Mouse (Mus musculus) intestine, embryonic 16.5 days (tissue): ENCODE data around the gene Pbx1. TPM values are rescaled to one million over a fixed set of nuclear protein-coding genes. Genes with fewer than 3 reads are reported as not detected.

Experiments
- ATAC-seq: fragments of 200-750 bp; cut with Nextera tagmentation; 2 replicates; pipeline ENCODE4 v1.8.0; 2017; ENCODE audit warnings: moderate TSS enrichment, moderate library complexity
- H3K27ac ChIP-seq: fragments of 300-500 bp; sonication (generic); 2 replicates; pipeline ENCODE4 v1.5.1; 2014; ENCODE audit warnings: mild to moderate bottlenecking, low read length
- H3K27me3 ChIP-seq: fragments of 300-500 bp; sonication (generic); replicated peaks from 2 replicates; pipeline ENCODE4 v1.6.1; 2014; ENCODE audit warnings: low read length, control low read depth, mixed read lengths; ENCODE audit not compliant: control insufficient read depth, insufficient read depth
- H3K36me3 ChIP-seq: fragments of 300-500 bp; sonication (generic); 2 replicates; pipeline ENCODE4 v1.6.1; 2014; ENCODE audit warnings: low read length, control low read depth; ENCODE audit not compliant: control insufficient read depth, insufficient read depth
- H3K4me1 ChIP-seq: fragments of 300-500 bp; sonication (generic); 2 replicates; pipeline ENCODE4 v1.6.1; 2014; ENCODE audit warnings: low read length, control low read depth, mixed read lengths; ENCODE audit not compliant: control insufficient read depth, insufficient read depth
- H3K4me2 ChIP-seq: fragments of 300-500 bp; sonication (generic); 2 replicates; pipeline ENCODE4 v1.6.1; 2014; ENCODE audit warnings: low read depth, low read length, control low read depth
- H3K4me3 ChIP-seq: fragments of 300-500 bp; sonication (generic); 2 replicates; pipeline ENCODE4 v1.5.1; 2014; ENCODE audit warnings: mild to moderate bottlenecking, low read length
- H3K9ac ChIP-seq: fragments of 300-500 bp; sonication (generic); 2 replicates; pipeline ENCODE4 v1.6.1; 2014; ENCODE audit warnings: low read depth, low read length
- H3K9me3 ChIP-seq: fragments of 300-500 bp; sonication (generic); 2 replicates; pipeline ENCODE4 v1.6.1; 2016; ENCODE audit warnings: low read length, control low read depth; ENCODE audit not compliant: control insufficient read depth
- WGBS: fragments of 180-500 bp; shearing (Covaris S2); extraction: QIAGEN DNeasy Blood & Tissue Kit; methylation state at CpG from one replicate; pipeline ENCODE4 v1.1.7; 2014; 5-methylcytosine and 5-hydroxymethylcytosine counted together
- polyA plus RNA-seq: library from polyadenylated mRNA; unstranded; fragments of >200 nt; fragmentation: Nextera tagmentation; extraction: Ambion mirVana; gene quantifications from 2 replicates; pipeline ENCODE4 v1.2.1, GENCODE M21; 2015

Gene Pbx1
- polyA plus RNA-seq, 1 experiment from 2014 or later, result 17.2 TPM

- H3K9ac ChIP-seq, result no peak overlapping the region
- H3K27me3 ChIP-seq, result no peaks in the 10 kb centered on the region
- no peaks in the 10 kb centered on the region for H3K36me3 ChIP-seq
- H3K4me1 ChIP-seq, result no peaks in the 10 kb centered on the region
- H3K4me2 ChIP-seq, result no peak overlapping the region
- no peaks in the 10 kb centered on the region for H3K9me3 ChIP-seq
- H3K27ac ChIP-seq, result no peak overlapping the region
- WGBS, result 86% methylated on average over 7 of the region's 7 CpGs
- no peak for ATAC-seq
- H3K4me3 ChIP-seq, result no peak overlapping the region
These were observed 343.4 kb downstream of the Pbx1 start for GRCm38 (mm10) chr1:168088680-168089079.

- Histone ChIP-seq H3K36me3 (no peaks in the 10 kb centered on the region), H3K4me3 (no peak overlapping the region), H3K9me3 (no peaks in the 10 kb centered on the region), H3K4me2 (no peak overlapping the region), H3K4me1 (no peaks in the 10 kb centered on the region), H3K9ac (no peak overlapping the region), H3K27ac (no peak overlapping the region), H3K27me3 (no peaks in the 10 kb centered on the region)
- 72% methylated on average over 6 of the region's 6 CpGs for WGBS
- ATAC-seq, result no peak
These were observed 352.7 kb downstream of the Pbx1 start for GRCm38 (mm10) chr1:168079394-168079767.

GRCm38 (mm10) chr1:168078746-168079393 is 353.2 kb downstream of the Pbx1 start:
- H3K9me3 ChIP-seq, result no peaks in the 10 kb centered on the region
- no peak overlapping the region for H3K4me2 ChIP-seq
- H3K4me1 ChIP-seq, result no peaks in the 10 kb centered on the region
- no peaks in the 10 kb centered on the region for H3K27me3 ChIP-seq
- H3K27ac ChIP-seq, result no peak overlapping the region
- no peak for ATAC-seq
- H3K36me3 ChIP-seq, result no peaks in the 10 kb centered on the region
- H3K9ac ChIP-seq, result no peak overlapping the region
- 81% methylated on average over 10 of the region's 10 CpGs for WGBS
- no peak overlapping the region for H3K4me3 ChIP-seq

GRCm38 (mm10) chr1:168071974-168072373 is 360.1 kb downstream of the Pbx1 start:
- no peaks in the 10 kb centered on the region for H3K36me3 ChIP-seq
- H3K4me1 ChIP-seq, result no peaks in the 10 kb centered on the region
- H3K4me3 ChIP-seq, result no peak overlapping the region
- no peak overlapping the region for H3K27ac ChIP-seq
- 64% methylated on average over 5 of the region's 5 CpGs for WGBS
- no peaks in the 10 kb centered on the region for H3K9me3 ChIP-seq
- H3K9ac ChIP-seq, result no peak overlapping the region
- H3K27me3 ChIP-seq, result no peaks in the 10 kb centered on the region
- no peak overlapping the region for H3K4me2 ChIP-seq
- ATAC-seq, result no peak

GRCm38 (mm10) chr1:168070273-168070910 is 361.7 kb downstream of the Pbx1 start:
- Histone ChIP-seq H3K36me3 (no peaks in the 10 kb centered on the region), H3K4me3 (no peak overlapping the region), H3K9ac (no peak overlapping the region), H3K4me1 (no peaks in the 10 kb centered on the region), H3K27ac (no peak overlapping the region), H3K4me2 (no peak overlapping the region), H3K9me3 (no peaks in the 10 kb centered on the region), H3K27me3 (no peaks in the 10 kb centered on the region)
- no peak for ATAC-seq
- 64% methylated on average over 6 of the region's 6 CpGs for WGBS

- no peak overlapping the region for H3K9ac ChIP-seq
- no peaks in the 10 kb centered on the region for H3K4me1 ChIP-seq
- H3K4me3 ChIP-seq, result no peak overlapping the region
- H3K36me3 ChIP-seq, result no peaks in the 10 kb centered on the region
- WGBS, result 55% methylated on average over 5 of the region's 5 CpGs
- no peak for ATAC-seq
- no peak overlapping the region for H3K4me2 ChIP-seq
- no peaks in the 10 kb centered on the region for H3K27me3 ChIP-seq
- H3K9me3 ChIP-seq, result no peaks in the 10 kb centered on the region
- H3K27ac ChIP-seq, result peak overlapping the region; percentile 54; the same call in 1 of the 2 replicates
These were observed 362.3 kb downstream of the Pbx1 start for GRCm38 (mm10) chr1:168069740-168070139.
